Comparison of ENCODE assay signal across 7 mouse cellular contexts in the genomic region with DNA sequence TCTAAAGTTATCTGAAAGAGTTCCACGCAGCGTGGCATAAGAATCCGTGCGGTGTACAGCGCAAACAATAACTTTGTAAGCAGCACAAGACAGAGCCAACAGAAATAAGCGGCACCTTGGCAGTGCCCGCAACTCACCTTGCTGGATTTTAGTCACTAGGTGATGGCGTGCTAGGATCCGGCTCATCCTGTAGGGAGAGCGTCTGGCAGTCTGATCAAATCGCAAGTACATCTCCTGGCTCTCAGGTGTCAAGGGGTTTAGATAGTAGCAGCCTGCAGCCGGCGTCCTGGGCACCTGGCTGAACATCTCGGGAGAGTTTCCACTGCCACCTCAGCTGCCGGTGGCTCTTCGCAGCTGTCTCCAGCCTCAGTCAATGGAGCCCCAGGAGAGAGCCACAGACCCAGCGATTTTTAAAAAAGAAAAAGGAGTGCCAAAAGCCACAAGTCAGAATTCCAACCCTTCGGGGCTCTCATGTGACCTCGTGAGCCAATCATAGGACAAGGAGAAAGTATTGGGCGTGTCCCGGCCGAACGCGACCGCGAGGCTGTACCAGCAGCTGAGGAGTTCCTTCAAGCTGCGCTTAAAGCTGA. TPM values are rescaled to one million over a fixed set of nuclear protein-coding genes. Genes with fewer than 3 reads are reported as not detected.
DNase-seq lines count a peak whose midpoint lies in the region; ATAC-seq lines count a peak whose summit lies in the region.

No protein-coding gene starts in this region.

- 2% methylated on average over 27 of the region's 27 CpGs for WGBS in intestine, embryonic 14.5 days
- WGBS in limb, embryonic 11.5 days = 3% methylated on average over 27 of the region's 27 CpGs
- WGBS in midbrain, embryonic 10.5 days = 4% methylated on average over 27 of the region's 27 CpGs
- WGBS in stomach, embryonic 14.5 days = 2% methylated on average over 27 of the region's 27 CpGs

- peak overlapping the region; percentile 75 for H3K4me3 ChIP-seq in intestine, embryonic 14.5 days (ENCODE audit: low read depth, low read length)
- peak overlapping the region; percentile 61 for H3K4me3 ChIP-seq in limb, embryonic 11.5 days (ENCODE audit: low read depth, low read length)
- peak overlapping the region; percentile 62 for H3K4me3 ChIP-seq in midbrain, embryonic 10.5 days
- H3K4me3 ChIP-seq in stomach, embryonic 14.5 days (ENCODE audit: low read depth, low read length) = peak overlapping the region; percentile 68

- H3K27ac ChIP-seq in intestine, embryonic 14.5 days (ENCODE audit: low read depth) = peak overlapping the region; percentile 47; the same call in 1 of the 2 replicates
- H3K27ac ChIP-seq in limb, embryonic 11.5 days (replicated peaks; ENCODE audit: low read depth, low read length) = no peak overlapping the region
- peak overlapping the region; percentile 71 for H3K27ac ChIP-seq in midbrain, embryonic 10.5 days (replicated peaks)
- H3K27ac ChIP-seq in stomach, embryonic 14.5 days (ENCODE audit: low read length) = peak overlapping the region; percentile 33

- ATAC-seq in intestine, embryonic 14.5 days (replicated peaks; ENCODE audit: low FRiP score, low TSS enrichment, low read depth) = peak; percentile 94
- peak; percentile 90 for ATAC-seq in limb, embryonic 11.5 days (ENCODE audit: insufficient number of reproducible peaks, low FRiP score, low TSS enrichment, low read depth)
- ATAC-seq in stomach, embryonic 14.5 days (ENCODE audit: insufficient number of reproducible peaks, insufficient read depth, low FRiP score, low read depth) = peak; percentile 94

- H3K27me3 ChIP-seq in intestine, embryonic 14.5 days (replicated peaks; ENCODE audit: control insufficient read depth, insufficient read depth, low read length) = no peaks in the 10 kb centered on the region
- no peaks in the 10 kb centered on the region for H3K27me3 ChIP-seq in limb, embryonic 11.5 days (ENCODE audit: control insufficient read depth, insufficient read depth, low read length)
- H3K27me3 ChIP-seq in midbrain, embryonic 10.5 days (ENCODE audit: low read depth, poor library complexity, severe bottlenecking) = peaks cover 15% of the 10 kb centered on the region
- H3K27me3 ChIP-seq in stomach, embryonic 14.5 days (ENCODE audit: control insufficient read depth, insufficient read depth, low read length) = no peaks in the 10 kb centered on the region

- H3K4me2 ChIP-seq in intestine, embryonic 14.5 days (ENCODE audit: low read length) = peak overlapping the region; percentile 91
- H3K4me2 ChIP-seq in limb, embryonic 11.5 days (ENCODE audit: low read depth, severe bottlenecking) = peak overlapping the region; percentile 89
- H3K4me2 ChIP-seq in stomach, embryonic 14.5 days (replicated peaks; ENCODE audit: low read depth, low read length) = peak overlapping the region; percentile 85

- peak overlapping the region; percentile 59 for H3K9ac ChIP-seq in intestine, embryonic 14.5 days (ENCODE audit: low read length)
- peak overlapping the region; percentile 57 for H3K9ac ChIP-seq in limb, embryonic 11.5 days (ENCODE audit: low read length)
- H3K9ac ChIP-seq in stomach, embryonic 14.5 days (replicated peaks; ENCODE audit: low read depth, low read length) = peak overlapping the region; percentile 48

- peaks cover 4% of the 10 kb centered on the region; the same call in 1 of the 2 replicates for H3K4me1 ChIP-seq in intestine, embryonic 14.5 days (replicated peaks; ENCODE audit: control insufficient read depth, insufficient read depth, low read length)
- H3K4me1 ChIP-seq in limb, embryonic 11.5 days (ENCODE audit: control insufficient read depth, insufficient read depth, low read length) = peaks cover 3% of the 10 kb centered on the region; the same call in 1 of the 2 replicates
- peaks cover 9% of the 10 kb centered on the region for H3K4me1 ChIP-seq in midbrain, embryonic 10.5 days
- H3K4me1 ChIP-seq in stomach, embryonic 14.5 days (ENCODE audit: control insufficient read depth, insufficient read depth, low read length) = peaks cover 19% of the 10 kb centered on the region; the same call in 1 of the 2 replicates

- no peaks in the 10 kb centered on the region for H3K9me3 ChIP-seq in intestine, embryonic 14.5 days (ENCODE audit: control insufficient read depth, low read length)
- no peaks in the 10 kb centered on the region for H3K9me3 ChIP-seq in limb, embryonic 11.5 days (ENCODE audit: control insufficient read depth, low read length)
- no peaks in the 10 kb centered on the region for H3K9me3 ChIP-seq in midbrain, embryonic 10.5 days (replicated peaks)
- H3K9me3 ChIP-seq in stomach, embryonic 14.5 days (ENCODE audit: control insufficient read depth, low read depth, low read length) = no peaks in the 10 kb centered on the region

- peak; percentile 96 for DNase-seq in adipocyte (ENCODE audit: low spot score)
- DNase-seq in embryo, embryonic 10.5 days (ENCODE audit: low spot score) = peak; percentile 89
- peak; percentile 36 to 61 for DNase-seq in gastrocnemius, postnatal 4 days (ENCODE audit: low spot score in 2 of 2)
- peak; percentile 85 for DNase-seq in intestine, embryonic 14.5 days (ENCODE audit: low spot score)
- peak; percentile 85 for DNase-seq in limb, embryonic 11.5 days (ENCODE audit: low spot score)
- peak; percentile 79 for DNase-seq in midbrain, embryonic 10.5 days (ENCODE audit: low spot score)

- no peaks in the 10 kb centered on the region for H3K36me3 ChIP-seq in intestine, embryonic 14.5 days (ENCODE audit: control insufficient read depth, insufficient read depth, low read length)
- no peaks in the 10 kb centered on the region for H3K36me3 ChIP-seq in limb, embryonic 11.5 days (ENCODE audit: control insufficient read depth, insufficient read depth, low read length)
- no peaks in the 10 kb centered on the region for H3K36me3 ChIP-seq in midbrain, embryonic 10.5 days
- H3K36me3 ChIP-seq in stomach, embryonic 14.5 days (ENCODE audit: control insufficient read depth, insufficient read depth, low read length) = no peaks in the 10 kb centered on the region

RNA-seq across cellular contexts. Expression of gene Stard13, which starts 43.8 kb away (rescaled TPM):
- 10 to 100 TPM; 37.6 to 43.0 TPM for total RNA-seq in gastrocnemius, postnatal 4 days (2021)
- polyA plus RNA-seq in intestine, embryonic 14.5 days (2014; fragmentation: Nextera tagmentation; extraction: Ambion mirVana) = 13.0 and 15.3 TPM in 2 replicates
- 3.7 and 4.0 TPM in 2 replicates for polyA plus RNA-seq in limb, embryonic 11.5 days (2014; fragmentation: Nextera tagmentation; extraction: Ambion mirVana)
- 2.2 and 2.9 TPM in 2 replicates for polyA plus RNA-seq in midbrain, embryonic 10.5 days (2016; fragmentation: Nextera tagmentation; extraction: Ambion mirVana)
- polyA plus RNA-seq in stomach, embryonic 14.5 days (2014; fragmentation: Nextera tagmentation; extraction: Ambion mirVana) = 14.1 and 18.9 TPM in 2 replicates
